Mouse (Mus musculus) layer of hippocampus, adult 6 months (tissue): ENCODE data around the gene Gm21118. TPM values are rescaled to one million over a fixed set of nuclear protein-coding genes. Genes with fewer than 3 reads are reported as not detected.

ENCODE experiments used
- long read RNA-seq, 2 experiments: library from polyadenylated mRNA; unstranded; transcript quantifications; one replicate each; pipeline ENCODE4 v2.0.0; 2019 to 2020
- polyA plus RNA-seq: library from polyadenylated mRNA; unstranded; fragments of <200 nt; fragmentation: Nextera tagmentation; gene quantifications from 2 replicates; pipeline ENCODE4 v1.2.3, GENCODE M21; 2021

Gene Gm21118
- not detected in 2 replicates for polyA plus RNA-seq
- long read RNA-seq, experiment 1: 0 reads
- long read RNA-seq, experiment 2: 0 reads

DNA sequence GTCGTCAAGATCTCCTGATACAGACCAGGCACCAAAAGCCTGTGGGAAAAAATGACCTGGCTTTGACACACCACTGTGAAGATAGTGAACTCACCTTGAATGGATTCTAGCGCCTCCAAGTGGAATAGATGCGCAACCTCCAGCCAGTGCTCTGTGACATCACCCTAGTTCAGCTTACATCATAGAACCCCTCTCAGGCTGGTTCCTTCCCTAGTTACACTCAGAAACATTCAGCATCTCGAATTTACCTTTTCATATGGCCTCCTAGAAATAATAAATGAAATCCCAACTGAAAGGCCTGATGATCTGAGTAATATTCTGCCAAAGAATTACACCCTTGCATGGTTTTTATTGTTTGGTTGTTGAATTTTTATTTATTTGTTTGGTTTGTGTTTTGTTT is at the start of gene Gm21118:
Gene Gm21118 (minus strand): TSS at position 101 of the 400 bp plus-strand sequence.

GRCm38 (mm10) chrY:70303187-70303586 is 29.7 kb upstream of the Gm21118 start, which contains the start of the genes Gm29423 and Gm29644:
Gene Gm29423, minus strand, starts transcription at chrY:70303287.
Gene Gm29644, minus strand, starts transcription at chrY:70303343.

Other genes starting within 250 kb of the Gm21118 start
- not detected in 2 replicates for gene Gm29423, start 29.6 kb upstream of the Gm21118 start, polyA plus RNA-seq
- gene Gm29644, start 29.7 kb upstream of the Gm21118 start, polyA plus RNA-seq: not detected in 2 replicates
- not detected in 2 replicates for gene Gm20888, start 168.2 kb upstream of the Gm21118 start, polyA plus RNA-seq